Mouse (Mus musculus): ENCODE results near the gene Vamp3. TPM values are rescaled to one million over a fixed set of nuclear protein-coding genes. Genes with fewer than 3 reads are reported as not detected.

The Vamp3 gene
- 10 to 100 TPM; 52.0 to 62.5 TPM for polyA plus RNA-seq (2017; shearing (Covaris generic))

DNA sequence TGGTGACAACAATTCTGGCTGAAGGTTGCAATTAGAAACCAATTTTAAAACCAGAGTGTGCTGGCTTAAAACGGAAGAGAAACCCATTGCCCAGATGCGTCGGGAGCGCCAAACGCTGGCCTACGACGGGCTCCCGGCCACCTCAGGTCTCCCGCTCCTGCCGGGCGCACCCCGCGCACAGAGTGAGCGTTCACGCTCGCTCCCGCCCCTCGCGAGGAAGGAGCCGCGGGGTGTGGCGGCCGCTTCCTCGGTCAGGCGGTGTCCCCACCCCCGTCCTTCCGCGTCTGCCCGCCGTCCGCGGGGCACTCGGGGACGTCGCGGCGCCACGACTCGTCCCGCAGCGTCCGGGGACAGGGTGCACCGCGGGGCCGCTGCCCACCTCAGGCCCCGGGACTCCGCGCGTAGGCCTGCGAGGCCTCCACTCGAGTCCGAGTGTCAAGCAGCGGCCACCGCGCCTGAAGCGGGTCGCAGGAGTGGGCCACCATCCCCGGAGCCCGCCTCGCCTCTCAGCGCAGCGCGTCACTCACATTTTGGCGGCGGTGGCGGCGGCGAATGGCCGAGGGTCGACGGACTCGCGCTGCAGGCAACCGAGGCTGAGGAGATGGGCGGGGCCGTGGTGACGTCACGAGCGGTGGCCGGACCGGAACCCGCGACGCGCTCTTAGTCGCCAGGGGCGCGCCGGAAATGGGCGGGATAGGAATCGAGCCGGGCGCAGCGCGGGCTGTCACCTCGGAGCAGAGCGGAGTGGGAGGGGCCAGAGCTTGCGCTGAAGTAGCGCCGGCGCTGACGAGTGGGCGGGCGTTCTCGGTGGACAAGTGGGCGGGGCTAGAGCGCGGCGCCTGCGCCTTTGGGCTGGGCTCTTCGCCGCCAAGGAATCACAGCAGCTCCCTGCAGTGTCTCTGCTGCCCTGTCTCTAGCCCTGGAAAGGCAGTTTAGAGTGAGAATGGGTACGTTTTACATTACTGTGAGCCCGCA, at the start of gene Vamp3:
Vamp3 (minus strand) TSS at position 617 of the 975 bp plus-strand sequence.

DNA sequence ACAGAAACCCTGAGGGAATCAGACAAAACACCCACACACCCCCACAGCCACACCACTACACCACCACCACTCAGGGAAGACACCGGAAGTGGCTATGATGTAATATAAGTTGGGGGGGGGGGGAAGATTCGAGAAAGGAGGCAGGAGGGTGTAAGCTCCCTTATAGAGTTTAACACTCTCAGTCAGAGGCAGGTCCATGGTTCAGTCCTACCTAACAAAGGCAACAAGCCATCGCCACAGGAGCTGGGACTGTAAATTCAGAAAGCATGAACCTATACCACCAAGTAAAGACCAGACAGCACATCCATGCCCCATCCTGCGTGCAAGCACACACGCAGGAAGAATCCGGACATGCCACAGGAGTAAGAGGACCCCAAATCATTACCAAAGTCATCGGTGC, 31.5 kb upstream of the Vamp3 start, which contains the start of gene Gm13090:
Gm13090 (plus strand) TSS at position 301 of the 400 bp plus-strand sequence.

DNA sequence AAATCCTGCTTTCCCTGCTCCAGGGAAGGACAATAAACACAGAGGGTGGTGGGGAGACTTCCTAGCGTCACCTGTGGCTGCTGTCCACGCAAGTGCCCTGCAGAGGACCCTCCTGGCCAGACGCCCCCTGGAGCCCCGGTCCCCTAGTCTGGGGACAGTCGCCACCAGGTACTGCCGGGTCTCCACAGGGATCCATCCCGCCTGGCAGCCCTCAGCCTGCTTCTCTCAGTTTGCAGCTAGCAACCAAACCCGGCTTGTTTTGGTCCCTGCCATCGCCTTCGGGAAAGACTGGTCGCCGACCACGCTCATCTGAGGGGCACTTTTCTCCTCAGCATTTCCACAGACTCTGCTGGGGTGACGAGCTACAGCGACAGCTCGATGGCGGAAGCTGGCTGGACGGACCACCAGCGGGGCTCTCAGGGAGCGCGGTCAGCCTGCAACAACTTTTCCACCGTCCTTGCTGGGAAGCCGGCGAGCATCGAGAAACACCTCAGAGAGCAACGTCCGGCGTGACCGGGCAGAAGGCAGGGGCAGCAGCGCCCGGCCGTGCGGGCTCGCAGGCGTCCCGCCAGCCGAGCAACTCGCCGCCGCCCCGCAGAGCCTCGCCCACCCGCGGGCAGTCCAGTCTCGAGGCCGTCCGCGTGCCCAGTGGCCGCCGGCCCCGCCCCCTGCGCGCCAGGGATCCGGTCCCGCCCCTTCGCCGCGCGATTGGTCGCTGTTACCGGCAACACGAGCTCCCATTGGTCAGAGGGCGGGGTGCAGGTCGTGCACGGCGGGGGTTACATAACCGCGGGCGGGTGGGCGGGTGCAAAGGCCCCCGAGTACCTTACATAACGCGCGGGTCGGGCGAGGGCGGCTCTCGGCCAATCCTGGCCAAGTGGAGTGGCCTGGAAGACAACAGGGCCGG, 13.5 kb downstream of the Vamp3 start, which contains the start of gene Per3:
Per3 (minus strand) TSS at position 629 of the 907 bp plus-strand sequence.

Other genes starting within 250 kb of the Vamp3 start
- gene Errfi1, start 204.0 kb downstream of the Vamp3 start, polyA plus RNA-seq (2017; shearing (Covaris generic)): 1 to 10 TPM; 8.2 to 8.9 TPM
- gene Park7, start 143.5 kb downstream of the Vamp3 start, polyA plus RNA-seq (2017; shearing (Covaris generic)): 100 to 1,000 TPM; 341 to 352 TPM
- gene Tnfrsf9, start 143.4 kb downstream of the Vamp3 start, polyA plus RNA-seq (2017; shearing (Covaris generic)): 100 to 1,000 TPM in 1 of 2 experiments, 10 to 100 TPM in 1; 75.3 to 370 TPM
- gene Uts2, start 60.9 kb downstream of the Vamp3 start, polyA plus RNA-seq (2017; shearing (Covaris generic)): not detected
- 1 to 10 TPM; 3.8 to 5.6 TPM for gene Per3, start 13.3 kb downstream of the Vamp3 start, polyA plus RNA-seq (2017; shearing (Covaris generic))
- gene Gm13090, start 31.6 kb upstream of the Vamp3 start, polyA plus RNA-seq (2017; shearing (Covaris generic)): under 1 TPM in 1 of 2 experiments, not detected in 1; 0.22 TPM

Data from inflammation-experienced regulatory T-cells (primary cell).